Mouse (Mus musculus): ENCODE measurements around the gene Ksr1. TPM values are rescaled to one million over a fixed set of nuclear protein-coding genes. Genes with fewer than 3 reads are reported as not detected.
A peak's percentile ranks its signal among the peaks of the same experiment; 100 is the strongest.

Ksr1 gene
- total RNA-seq, 2 experiments from 2014 or later = 16.0 to 16.9 TPM

- DNase-seq (ENCODE audit: low spot score in 2 of 2) = no peak
Observed at GRCm38 (mm10) chr11:79126963-79127362, 19.2 kb downstream of the Ksr1 start.

- no peak for DNase-seq (ENCODE audit: low spot score in 2 of 2)
Observed at GRCm38 (mm10) chr11:79125775-79126174, 20.4 kb downstream of the Ksr1 start.

GRCm38 (mm10) chr11:79122556-79122955 lies 23.7 kb downstream of the Ksr1 start:
- no peak for DNase-seq (ENCODE audit: low spot score in 2 of 2)

- no peak for DNase-seq (ENCODE audit: low spot score in 2 of 2)
Observed at GRCm38 (mm10) chr11:79120087-79120486, 26.1 kb downstream of the Ksr1 start.

- DNase-seq (ENCODE audit: low spot score in 2 of 2) = no peak
Observed at GRCm38 (mm10) chr11:79118918-79119377, 27.3 kb downstream of the Ksr1 start.

GRCm38 (mm10) chr11:79116665-79117064 lies 29.5 kb downstream of the Ksr1 start:
- DNase-seq (ENCODE audit: low spot score in 2 of 2) = no peak

GRCm38 (mm10) chr11:79115659-79116058 lies 30.5 kb downstream of the Ksr1 start:
- DNase-seq (ENCODE audit: low spot score in 2 of 2) = no peak

- no peak for DNase-seq (ENCODE audit: low spot score in 2 of 2)
Observed at GRCm38 (mm10) chr11:79114061-79114460, 32.1 kb downstream of the Ksr1 start.

- no peak for DNase-seq (ENCODE audit: low spot score in 2 of 2)
Observed at GRCm38 (mm10) chr11:79113397-79113796, 32.8 kb downstream of the Ksr1 start.

GRCm38 (mm10) chr11:79112559-79113302 lies 33.5 kb downstream of the Ksr1 start:
- no peak for DNase-seq (ENCODE audit: low spot score in 2 of 2)

GRCm38 (mm10) chr11:79111864-79112558 lies 34.2 kb downstream of the Ksr1 start:
- no peak for DNase-seq (ENCODE audit: low spot score in 2 of 2)

- no peak for DNase-seq (ENCODE audit: low spot score in 2 of 2)
Observed at GRCm38 (mm10) chr11:79110446-79110845, 35.8 kb downstream of the Ksr1 start.

- DNase-seq (ENCODE audit: low spot score in 2 of 2) = no peak
Observed at GRCm38 (mm10) chr11:79107934-79108333, 38.3 kb downstream of the Ksr1 start.

- no peak for DNase-seq (ENCODE audit: low spot score in 2 of 2)
Observed at GRCm38 (mm10) chr11:79104998-79105397, 41.2 kb downstream of the Ksr1 start.

GRCm38 (mm10) chr11:79104538-79104937 lies 41.7 kb downstream of the Ksr1 start:
- no peak for DNase-seq (ENCODE audit: low spot score in 2 of 2)

GRCm38 (mm10) chr11:79104096-79104495 lies 42.1 kb downstream of the Ksr1 start:
- no peak for DNase-seq (ENCODE audit: low spot score in 2 of 2)

- DNase-seq (ENCODE audit: low spot score in 2 of 2) = no peak
Observed at GRCm38 (mm10) chr11:79103461-79103869, 42.7 kb downstream of the Ksr1 start.

GRCm38 (mm10) chr11:79102280-79102679 lies 43.9 kb downstream of the Ksr1 start:
- no peak for DNase-seq (ENCODE audit: low spot score in 2 of 2)

- no peak for DNase-seq (ENCODE audit: low spot score in 2 of 2)
Observed at GRCm38 (mm10) chr11:79101568-79101967, 44.6 kb downstream of the Ksr1 start.

- DNase-seq (ENCODE audit: low spot score in 2 of 2) = peak in 1 of 2 experiments; percentile 33
Observed at GRCm38 (mm10) chr11:79099032-79099431, 47.2 kb downstream of the Ksr1 start.

GRCm38 (mm10) chr11:79097736-79098135 lies 48.5 kb downstream of the Ksr1 start:
- DNase-seq (ENCODE audit: low spot score in 2 of 2) = no peak

GRCm38 (mm10) chr11:79096673-79097072 lies 49.5 kb downstream of the Ksr1 start:
- no peak for DNase-seq (ENCODE audit: low spot score in 2 of 2)

GRCm38 (mm10) chr11:79095713-79096112 lies 50.5 kb downstream of the Ksr1 start:
- DNase-seq (ENCODE audit: low spot score in 2 of 2) = no peak
